Mouse (Mus musculus): ENCODE measurements at regions not wholly inside any gene's neighbourhood (a gene's known extent, or its start where the extent isn't known, plus 50 kb on each side); places are given as distances from the start of the nearest gene placed in this dataset.

GRCm38 (mm10) chr4:75884371-75884770 lies 606.3 kb upstream of the Dmac1 start:
- ATAC-seq (replicated peaks; ENCODE audit: insufficient number of reproducible peaks, low FRiP score, low TSS enrichment) = no peak
- H3K27me3 ChIP-seq (ENCODE audit: control insufficient read depth, insufficient read depth, low read length) = no peaks in the 10 kb centered on the region
- H3K9ac ChIP-seq (ENCODE audit: low read depth, low read length) = no peak overlapping the region
- no peak overlapping the region for H3K4me3 ChIP-seq (ENCODE audit: low read depth, low read length)
- H3K4me2 ChIP-seq = no peak overlapping the region
- no peaks in the 10 kb centered on the region for H3K36me3 ChIP-seq (ENCODE audit: control insufficient read depth, insufficient read depth, low read length)
- H3K9me3 ChIP-seq (replicated peaks; ENCODE audit: control insufficient read depth, low read length) = no peaks in the 10 kb centered on the region
- H3K27ac ChIP-seq (ENCODE audit: low read depth, low read length) = no peak overlapping the region
- no peaks in the 10 kb centered on the region for H3K4me1 ChIP-seq (ENCODE audit: control insufficient read depth, insufficient read depth, low read length)
- 92% methylated on average over 4 of the region's 4 CpGs for WGBS (ENCODE audit: insufficient replicate concordance)

DNA sequence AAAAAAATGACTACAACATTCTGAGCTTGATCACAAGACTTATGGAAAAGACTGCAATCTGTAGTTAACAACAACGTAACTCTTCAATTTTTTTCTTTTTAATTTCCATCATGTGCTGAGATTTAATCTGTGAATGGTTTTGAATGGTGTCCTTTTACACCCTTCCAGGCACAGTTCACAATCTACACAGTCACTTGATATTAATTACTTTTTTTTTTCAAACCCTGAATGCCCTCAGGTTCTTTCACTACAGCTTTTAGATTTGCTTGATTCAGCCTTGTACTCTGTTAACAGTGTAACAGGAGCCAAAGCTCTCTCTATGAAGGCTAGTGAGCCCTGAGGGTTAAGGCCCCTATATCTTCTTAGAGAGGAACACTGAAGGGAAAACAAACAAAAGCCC lies 591.7 kb upstream of the Dmac1 start:
- H3K4me1 ChIP-seq (ENCODE audit: control insufficient read depth, insufficient read depth, low read length) = no peaks in the 10 kb centered on the region
- ATAC-seq (replicated peaks; ENCODE audit: insufficient number of reproducible peaks, low FRiP score, low TSS enrichment) = no peak
- H3K9ac ChIP-seq (ENCODE audit: low read depth, low read length) = no peak overlapping the region
- H3K27ac ChIP-seq (ENCODE audit: low read depth, low read length) = no peak overlapping the region
- 82% methylated on average over 1 of the region's 1 CpGs for whole genome bisulfite sequencing (ENCODE audit: insufficient replicate concordance)
- H3K4me3 ChIP-seq (ENCODE audit: low read depth, low read length) = no peak overlapping the region
- no peaks in the 10 kb centered on the region for H3K27me3 ChIP-seq (ENCODE audit: control insufficient read depth, insufficient read depth, low read length)
- H3K36me3 ChIP-seq (ENCODE audit: control insufficient read depth, insufficient read depth, low read length) = no peaks in the 10 kb centered on the region
- no peak overlapping the region for H3K4me2 ChIP-seq
- no peaks in the 10 kb centered on the region for H3K9me3 ChIP-seq (replicated peaks; ENCODE audit: control insufficient read depth, low read length)

DNA sequence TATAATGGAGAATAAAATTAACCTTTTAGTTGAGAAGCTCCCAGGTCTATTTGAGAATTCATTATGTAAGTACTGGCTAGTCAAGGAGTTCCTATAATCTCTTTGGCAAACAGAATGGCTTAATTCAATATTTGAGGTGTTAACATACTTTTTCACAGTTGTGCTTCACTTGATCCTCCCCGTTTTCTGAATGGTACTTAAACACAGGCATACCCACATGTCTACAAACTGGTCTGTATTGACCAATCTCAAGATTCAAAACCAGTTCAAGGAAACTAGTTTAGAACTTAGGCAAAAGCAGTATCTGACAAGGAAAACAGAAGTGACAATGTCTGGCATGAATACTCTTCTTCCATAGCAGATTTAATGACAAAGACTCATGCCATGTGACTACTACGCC lies 583.0 kb upstream of the Dmac1 start:
- 75% methylated on average over 2 of the region's 2 CpGs for WGBS (ENCODE audit: insufficient replicate concordance)
- H3K4me1 ChIP-seq (ENCODE audit: control insufficient read depth, insufficient read depth, low read length) = no peaks in the 10 kb centered on the region
- ATAC-seq (replicated peaks; ENCODE audit: insufficient number of reproducible peaks, low FRiP score, low TSS enrichment) = no peak

GRCm38 (mm10) chr4:75857769-75858408 lies 579.8 kb upstream of the Dmac1 start:
- H3K4me1 ChIP-seq (ENCODE audit: control insufficient read depth, insufficient read depth, low read length) = no peaks in the 10 kb centered on the region
- no peak overlapping the region for H3K9ac ChIP-seq (ENCODE audit: low read depth, low read length)
- H3K27ac ChIP-seq (ENCODE audit: low read depth, low read length) = no peak overlapping the region
- H3K9me3 ChIP-seq (replicated peaks; ENCODE audit: control insufficient read depth, low read length) = no peaks in the 10 kb centered on the region
- H3K4me3 ChIP-seq (ENCODE audit: low read depth, low read length) = no peak overlapping the region
- 76% methylated on average over 2 of the region's 2 CpGs for WGBS (ENCODE audit: insufficient replicate concordance)
- no peaks in the 10 kb centered on the region for H3K36me3 ChIP-seq (ENCODE audit: control insufficient read depth, insufficient read depth, low read length)
- H3K4me2 ChIP-seq = no peak overlapping the region
- H3K27me3 ChIP-seq (ENCODE audit: control insufficient read depth, insufficient read depth, low read length) = no peaks in the 10 kb centered on the region
- no peak for ATAC-seq (replicated peaks; ENCODE audit: insufficient number of reproducible peaks, low FRiP score, low TSS enrichment)

More for the DNA sequence above, 583.0 kb upstream of the Dmac1 start:
- H3K4me3 ChIP-seq (ENCODE audit: low read depth, low read length) = no peak overlapping the region
- H3K9me3 ChIP-seq (replicated peaks; ENCODE audit: control insufficient read depth, low read length) = no peaks in the 10 kb centered on the region
- H3K27ac ChIP-seq (ENCODE audit: low read depth, low read length) = no peak overlapping the region
- H3K9ac ChIP-seq (ENCODE audit: low read depth, low read length) = no peak overlapping the region
- H3K27me3 ChIP-seq (ENCODE audit: control insufficient read depth, insufficient read depth, low read length) = no peaks in the 10 kb centered on the region
- H3K36me3 ChIP-seq (ENCODE audit: control insufficient read depth, insufficient read depth, low read length) = no peaks in the 10 kb centered on the region
- H3K4me2 ChIP-seq = no peak overlapping the region

DNA sequence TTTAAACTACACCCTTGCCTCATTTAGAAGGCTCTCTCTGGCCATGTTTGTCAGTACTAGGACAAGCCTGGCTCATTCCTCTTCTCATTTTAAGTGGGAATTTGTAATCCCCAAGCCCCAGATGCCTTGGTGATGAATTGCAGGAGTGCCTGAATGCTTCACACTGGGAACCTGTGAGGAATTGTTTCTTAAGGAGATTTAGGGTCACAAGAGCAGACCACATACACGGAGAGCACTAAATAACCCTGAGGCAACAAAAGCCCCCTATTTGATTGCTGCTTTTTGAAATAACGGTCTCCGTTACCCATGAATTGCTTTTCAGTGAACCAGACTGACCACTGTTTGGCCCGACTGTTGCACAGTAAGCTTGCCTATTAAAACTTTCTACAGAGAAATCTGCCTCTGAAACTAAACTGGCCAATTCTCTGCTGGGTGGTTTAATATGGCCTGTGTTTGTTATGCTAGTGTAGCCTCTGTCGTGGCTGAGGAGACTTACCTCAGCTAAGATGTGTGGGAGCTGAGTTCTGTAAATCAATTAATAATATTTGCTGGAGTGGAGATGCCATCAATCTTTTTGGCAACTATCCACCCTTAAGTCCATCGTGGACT lies 577.7 kb upstream of the Dmac1 start:
- no peak for ATAC-seq (replicated peaks; ENCODE audit: insufficient number of reproducible peaks, low FRiP score, low TSS enrichment)
- Histone ChIP-seq H3K4me3 (ENCODE audit: low read depth, low read length) (no peak overlapping the region), H3K36me3 (ENCODE audit: control insufficient read depth, insufficient read depth, low read length) (no peaks in the 10 kb centered on the region), H3K4me1 (ENCODE audit: control insufficient read depth, insufficient read depth, low read length) (no peaks in the 10 kb centered on the region), H3K9ac (ENCODE audit: low read depth, low read length) (no peak overlapping the region), H3K27me3 (ENCODE audit: control insufficient read depth, insufficient read depth, low read length) (no peaks in the 10 kb centered on the region), H3K27ac (ENCODE audit: low read depth, low read length) (no peak overlapping the region), H3K4me2 (no peak overlapping the region), H3K9me3 (replicated peaks; ENCODE audit: control insufficient read depth, low read length) (no peaks in the 10 kb centered on the region)
- WGBS (ENCODE audit: insufficient replicate concordance) = 58% methylated on average over 6 of the region's 6 CpGs

- Histone ChIP-seq H3K4me2 (no peak overlapping the region), H3K9me3 (replicated peaks; ENCODE audit: control insufficient read depth, low read length) (no peaks in the 10 kb centered on the region)
- no peak for ATAC-seq (replicated peaks; ENCODE audit: insufficient number of reproducible peaks, low FRiP score, low TSS enrichment)
Observed at GRCm38 (mm10) chr4:75850343-75850742, 572.2 kb upstream of the Dmac1 start.

GRCm38 (mm10) chr4:75847675-75848385 lies 569.7 kb upstream of the Dmac1 start:
- H3K9ac ChIP-seq (ENCODE audit: low read depth, low read length) = no peak overlapping the region
- H3K4me3 ChIP-seq (ENCODE audit: low read depth, low read length) = no peak overlapping the region
- ATAC-seq (replicated peaks; ENCODE audit: insufficient number of reproducible peaks, low FRiP score, low TSS enrichment) = no peak
- no peaks in the 10 kb centered on the region for H3K36me3 ChIP-seq (ENCODE audit: control insufficient read depth, insufficient read depth, low read length)
- no peaks in the 10 kb centered on the region for H3K27me3 ChIP-seq (ENCODE audit: control insufficient read depth, insufficient read depth, low read length)
- WGBS (ENCODE audit: insufficient replicate concordance) = 70% methylated on average over 6 of the region's 6 CpGs
- H3K27ac ChIP-seq (ENCODE audit: low read depth, low read length) = no peak overlapping the region
- no peaks in the 10 kb centered on the region for H3K4me1 ChIP-seq (ENCODE audit: control insufficient read depth, insufficient read depth, low read length)
- H3K9me3 ChIP-seq (replicated peaks; ENCODE audit: control insufficient read depth, low read length) = no peaks in the 10 kb centered on the region
- no peak overlapping the region for H3K4me2 ChIP-seq

More at GRCm38 (mm10) chr4:75850343-75850742, 572.2 kb upstream of the Dmac1 start:
- 61% methylated on average over 2 of the region's 2 CpGs for WGBS (ENCODE audit: insufficient replicate concordance)
- Histone ChIP-seq H3K9ac (ENCODE audit: low read depth, low read length) (no peak overlapping the region), H3K36me3 (ENCODE audit: control insufficient read depth, insufficient read depth, low read length) (no peaks in the 10 kb centered on the region), H3K27me3 (ENCODE audit: control insufficient read depth, insufficient read depth, low read length) (no peaks in the 10 kb centered on the region), H3K4me1 (ENCODE audit: control insufficient read depth, insufficient read depth, low read length) (no peaks in the 10 kb centered on the region), H3K27ac (ENCODE audit: low read depth, low read length) (no peak overlapping the region), H3K4me3 (ENCODE audit: low read depth, low read length) (no peak overlapping the region)

DNA sequence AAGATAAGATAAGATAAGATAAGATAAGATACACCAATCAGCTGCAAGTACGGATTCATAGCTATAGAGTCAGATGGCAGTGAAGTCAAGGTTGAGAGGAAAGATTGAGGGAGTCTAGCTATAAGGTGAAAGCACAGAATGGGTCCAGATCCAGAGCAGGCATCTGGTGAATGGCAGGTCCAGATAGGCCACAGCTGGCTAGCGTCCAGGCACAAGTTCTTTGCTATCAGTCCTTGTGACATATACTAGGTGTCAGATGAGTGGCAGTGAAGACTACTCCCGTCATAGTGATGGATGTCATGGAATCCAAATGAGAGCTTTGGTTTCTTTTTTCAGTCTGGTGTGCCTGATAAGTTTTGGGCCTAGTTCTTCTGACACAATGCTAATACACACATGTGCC lies 566.9 kb upstream of the Dmac1 start:
- no peaks in the 10 kb centered on the region for H3K9me3 ChIP-seq (replicated peaks; ENCODE audit: control insufficient read depth, low read length)
- no peak overlapping the region for H3K9ac ChIP-seq (ENCODE audit: low read depth, low read length)
- H3K36me3 ChIP-seq (ENCODE audit: control insufficient read depth, insufficient read depth, low read length) = no peaks in the 10 kb centered on the region
- no peaks in the 10 kb centered on the region for H3K27me3 ChIP-seq (ENCODE audit: control insufficient read depth, insufficient read depth, low read length)
- H3K4me1 ChIP-seq (ENCODE audit: control insufficient read depth, insufficient read depth, low read length) = no peaks in the 10 kb centered on the region
- WGBS (ENCODE audit: insufficient replicate concordance) = 21% methylated on average over 3 of the region's 3 CpGs
- ATAC-seq (replicated peaks; ENCODE audit: insufficient number of reproducible peaks, low FRiP score, low TSS enrichment) = peak; percentile 76
- H3K4me3 ChIP-seq (ENCODE audit: low read depth, low read length) = no peak overlapping the region
- H3K4me2 ChIP-seq = no peak overlapping the region
- no peak overlapping the region for H3K27ac ChIP-seq (ENCODE audit: low read depth, low read length)

Data from heart, embryonic 11.5 days (tissue).